Mouse (Mus musculus): ENCODE data around the gene Prss16.

The Prss16 gene

DNA sequence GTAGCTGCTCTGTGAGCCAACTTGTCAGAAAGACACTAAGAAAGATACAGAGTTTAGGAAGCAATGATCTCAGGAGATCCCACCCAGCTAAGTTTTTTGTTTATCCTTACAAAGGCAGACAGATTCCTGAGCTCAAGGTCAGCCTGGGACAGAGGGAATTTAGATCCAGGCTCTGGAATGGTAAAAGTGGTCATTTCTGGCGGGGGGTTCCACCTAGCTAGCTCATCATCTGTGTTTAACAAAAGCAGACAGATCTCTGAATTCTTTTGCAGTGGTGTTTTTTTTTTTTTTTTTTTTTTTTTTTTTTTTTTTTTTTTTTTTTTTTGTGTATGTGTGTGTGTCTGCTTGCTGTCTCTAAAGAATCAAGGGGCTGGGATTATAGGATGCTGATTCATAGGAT is 40.3 kb downstream of the Prss16 start:
- DNase-seq = no peak

Measured in cerebellum, postnatal 25 days (tissue).